Mouse (Mus musculus) adrenal gland, adult (tissue): Measurements from ENCODE around the gene Gm5150.
"Not testable (repeated sequence)": the region's sequence is repeated elsewhere in the genome, so short reads cannot be mapped to it uniquely, and the experiment has no call there.

ENCODE experiments used
- DNase-seq, 2 experiments: peaks; one replicate each; pipeline ENCODE4 v3.0.0; 2022 to 2023; ENCODE audit warnings: low spot score in 1 of 2; ENCODE audit not compliant: inconsistent age in 2 of 2

The Gm5150 gene

GRCm38 (mm10) chr3:16006215-16006614, at the start of gene Gm5150:
Gene Gm5150 (minus strand): TSS chr3:16006437.
- DNase-seq: no peak

- DNase-seq: not testable (repeated sequence)
Measured at GRCm38 (mm10) chr3:16051736-16052135, 45.5 kb upstream of the Gm5150 start.

- DNase-seq: no peak
Measured at GRCm38 (mm10) chr3:16047288-16047687, 41.1 kb upstream of the Gm5150 start.

DNA sequence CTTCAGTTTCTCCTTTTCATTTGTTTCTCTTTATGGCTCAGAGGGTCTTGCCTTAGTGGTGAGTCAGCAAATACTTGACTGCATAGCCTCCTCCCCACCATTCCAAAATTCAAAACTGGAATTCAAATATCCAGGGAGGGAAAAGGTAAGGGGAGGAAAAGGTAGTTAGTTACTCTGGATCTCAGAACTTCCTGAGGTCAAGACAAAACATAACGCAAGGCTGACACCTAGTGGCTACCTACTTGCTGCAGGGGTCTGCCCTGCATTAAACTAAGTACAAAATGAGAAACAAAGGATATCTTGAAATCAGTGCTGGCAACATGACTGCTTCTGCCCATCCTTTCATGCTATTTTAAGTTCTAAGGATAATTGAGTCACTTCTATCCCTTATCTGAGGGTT, 37.1 kb upstream of the Gm5150 start:
- peak; percentile 8 to 75 for DNase-seq

DNA sequence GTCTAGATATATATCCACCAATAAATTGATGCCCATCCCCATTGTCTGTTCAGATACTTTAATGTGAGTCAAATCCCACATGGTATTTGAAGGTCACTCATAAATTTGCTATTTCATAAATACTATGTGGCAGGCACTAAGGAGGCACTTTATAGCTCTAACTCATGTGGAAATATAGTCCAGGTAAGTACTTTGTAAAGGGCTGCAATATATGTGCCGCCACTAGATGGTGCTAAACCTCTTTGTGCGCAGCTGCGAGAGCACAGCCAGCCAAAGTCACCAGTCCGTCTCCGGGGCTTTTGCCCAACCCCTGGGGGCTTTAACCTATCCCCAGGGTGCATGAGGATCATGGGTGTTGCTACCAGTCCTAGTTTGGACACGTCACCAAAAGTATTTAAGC, 18.8 kb upstream of the Gm5150 start:
- DNase-seq: peak; percentile 30 to 85

DNA sequence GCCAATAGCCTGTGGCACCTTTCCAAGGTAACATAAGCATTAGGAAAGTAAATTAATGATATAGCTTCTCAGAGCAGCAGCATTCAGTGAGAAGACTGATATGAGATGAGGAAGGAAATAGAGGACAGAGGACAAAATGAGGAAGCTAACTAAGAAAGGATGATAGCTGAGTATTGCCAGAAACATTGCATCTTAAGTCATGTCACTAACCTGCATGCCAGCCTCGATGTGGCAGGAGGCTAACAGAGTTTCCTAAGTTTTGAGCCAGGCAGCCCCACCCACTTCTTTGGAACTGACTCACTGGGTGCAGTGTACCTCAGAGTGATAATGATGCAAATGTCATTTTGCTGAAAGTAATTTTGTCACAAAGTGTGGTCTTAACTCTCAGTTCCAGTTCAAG, 16.0 kb upstream of the Gm5150 start:
- no peak for DNase-seq

- DNase-seq: not testable (repeated sequence)
Measured at GRCm38 (mm10) chr3:16014456-16014855, 8.2 kb upstream of the Gm5150 start.

GRCm38 (mm10) chr3:16007827-16008226, 1.6 kb upstream of the Gm5150 start:
- DNase-seq: no peak

DNA sequence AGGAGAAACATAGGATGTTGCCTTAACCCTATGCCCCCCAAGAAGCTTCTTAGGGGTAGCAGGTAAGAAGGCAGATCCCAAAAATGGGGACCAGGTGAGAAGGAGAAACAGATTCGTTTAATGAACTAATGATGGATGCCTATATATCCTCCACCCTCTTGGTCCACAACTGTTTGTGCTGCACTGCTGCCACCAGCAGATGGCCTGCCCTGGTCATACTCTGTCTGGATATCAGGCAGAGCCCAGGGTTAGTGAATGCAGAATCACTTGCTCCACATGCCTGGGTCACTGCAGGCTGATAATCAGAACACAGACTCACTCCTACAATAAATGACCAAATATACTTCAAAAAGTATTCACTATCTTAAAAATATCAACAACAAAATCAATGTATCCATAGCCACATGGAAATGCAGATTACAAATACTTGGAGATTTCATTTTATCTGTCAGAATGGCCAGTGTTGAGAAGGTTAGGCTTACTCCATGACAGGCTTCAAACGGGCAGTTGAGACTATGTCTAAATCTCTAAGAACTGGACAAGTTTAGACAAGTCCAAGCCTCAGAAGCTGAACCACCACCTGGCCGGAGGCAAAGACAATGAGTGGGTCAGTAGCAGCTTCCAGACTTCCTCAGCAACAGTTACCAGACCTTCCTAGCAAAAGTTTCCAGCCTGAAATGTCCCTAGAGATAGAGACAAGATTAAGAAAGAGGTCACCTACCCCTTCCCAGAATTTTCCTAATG, 2.2 kb downstream of the Gm5150 start:
- DNase-seq: no peak

- DNase-seq: not testable (repeated sequence)
Measured at GRCm38 (mm10) chr3:15999479-15999878, 6.8 kb downstream of the Gm5150 start.

- no peak for DNase-seq
Measured at GRCm38 (mm10) chr3:15982216-15982615, 24.0 kb downstream of the Gm5150 start.

- no peak for DNase-seq
Measured at GRCm38 (mm10) chr3:15956921-15957320, 49.3 kb downstream of the Gm5150 start.
